Comparison of ENCODE assay signal across 8 mouse cellular contexts in the genomic region with DNA sequence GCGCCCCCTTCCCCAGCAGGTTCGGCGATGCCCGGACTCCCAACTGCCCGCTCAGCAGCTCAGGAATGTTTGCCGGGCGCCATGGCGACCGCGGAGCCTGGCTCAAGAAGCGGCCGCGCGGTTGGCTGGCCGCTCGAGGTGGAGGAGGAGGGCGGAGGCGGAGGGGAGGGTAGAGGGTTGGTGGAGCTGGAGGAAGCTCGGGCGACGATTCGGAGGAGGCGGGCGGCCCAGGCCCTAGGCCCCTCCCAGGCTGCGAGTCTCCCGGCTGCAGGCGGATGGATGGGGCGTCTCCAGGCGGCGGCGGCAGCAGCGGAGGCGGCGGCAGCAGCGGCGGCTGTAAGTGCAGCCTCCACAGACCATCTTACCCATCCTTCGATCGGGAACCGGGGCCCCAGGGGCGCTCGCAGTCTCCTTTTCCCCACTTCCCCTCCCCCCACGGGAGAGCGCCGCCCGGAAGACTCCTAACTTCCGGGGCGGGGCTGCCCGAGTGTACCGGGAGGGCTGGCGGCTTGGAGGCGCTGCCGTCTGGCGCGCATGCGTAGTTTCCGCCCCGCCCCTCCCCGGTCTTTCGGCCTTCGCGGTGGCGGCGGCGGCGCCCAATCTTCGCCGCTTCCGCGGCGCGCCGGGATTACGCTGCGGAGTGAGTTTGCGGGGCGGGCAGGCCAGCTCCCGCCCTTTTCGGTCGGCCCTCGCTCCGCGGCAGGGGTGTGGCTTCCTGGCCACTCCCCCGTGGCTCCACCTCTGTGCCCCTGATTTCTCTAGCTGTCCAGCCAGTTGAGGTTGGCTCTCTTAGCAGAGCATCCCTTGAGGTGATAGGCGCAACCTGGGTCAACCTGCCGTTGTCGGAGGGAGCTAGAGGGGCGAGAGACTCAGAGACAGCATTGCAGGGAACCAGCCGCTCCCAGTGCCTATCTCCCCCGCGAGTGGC. TPM values are rescaled to one million over a fixed set of nuclear protein-coding genes. Genes with fewer than 3 reads are reported as not detected.
A peak's percentile ranks its signal among the peaks of the same experiment; 100 is the strongest.
DNase-seq lines count a peak whose midpoint lies in the region; ATAC-seq and TF ChIP-seq lines count a peak whose summit lies in the region.

A gene (plus strand): TSS at position 207 of the 928 bp plus-strand sequence.
A gene (minus strand): TSS at position 372 of the 928 bp plus-strand sequence.

- peaks cover 14% of the 10 kb centered on the region for H3K79me2 ChIP-seq in MEL (ENCODE audit: control insufficient read depth, insufficient read depth, low read length, poor library complexity)

- H3K27me3 ChIP-seq in MEL (ENCODE audit: control insufficient read depth in 1 of 2, insufficient read depth in 2 of 2, low read length in 2 of 2): no peaks in the 10 kb centered on the region
- no peaks in the 10 kb centered on the region for H3K27me3 ChIP-seq in cerebellum, adult 2 months (ENCODE audit: control insufficient read depth, insufficient read depth, low read length)
- no peaks in the 10 kb centered on the region for H3K27me3 ChIP-seq in lung, embryonic 16.5 days (ENCODE audit: control insufficient read depth, insufficient read depth, low read depth, low read length)

- peak; percentile 51 to 72; a peak in 3 of 4 replicates for TF ChIP-seq POLR2A in MEL (IDR thresholded peaks at IDR 0.05; ENCODE audit: control insufficient read depth in 1 of 2, insufficient read depth in 1 of 2, low read depth in 1 of 2, low read length in 2 of 2, poor library complexity in 1 of 2)
- peak; percentile 74; the same call in 1 of the 2 replicates for TF ChIP-seq POLR2A in cerebellum, adult 2 months (IDR thresholded peaks at IDR 0.05; ENCODE audit: borderline replicate concordance, insufficient read depth, low read length)

- ATAC-seq in hematopoietic stem cell, adult 5-6 weeks (replicated peaks in 1 of 2; ENCODE audit: insufficient read depth in 1 of 2, low FRiP score in 2 of 2, low TSS enrichment in 1 of 2, low read depth in 1 of 2, poor library complexity in 2 of 2, severe bottlenecking in 2 of 2): peak; percentile 93 to 97
- peak; percentile 99 for ATAC-seq in lung, embryonic 16.5 days (ENCODE audit: low read depth)

- TF ChIP-seq EP300 in MEL (IDR thresholded peaks at IDR 0.05; ENCODE audit: low read depth in 1 of 2, low read length in 2 of 2): peak in 1 of 2 experiments; percentile 11; a peak in 1 of 4 replicates

- DNase-seq in MEL (ENCODE audit: low read depth, low spot score): peak; percentile 96
- peak; percentile 97 to 98 for DNase-seq in cerebellum, adult 2 months
- peak; percentile 96 for DNase-seq in forelimb bud, embryonic 11.5 days (ENCODE audit: low read depth, low spot score)
- DNase-seq in layer of hippocampus, adult 9-10 months (ENCODE audit: low spot score): peak; percentile 86
- peak; percentile 86 for DNase-seq in ovary, postnatal 10 days (ENCODE audit: low spot score)
- DNase-seq in thymus, postnatal 10 days (ENCODE audit: low spot score in 2 of 2): peak; percentile 94 to 97

- H3K9ac ChIP-seq in MEL (ENCODE audit: control insufficient read depth, low read depth, low read length, poor library complexity, severe bottlenecking): peak within 1 kb of the TSS; percentile 94
- peak within 1 kb of the TSS; percentile 90 for H3K9ac ChIP-seq in lung, embryonic 16.5 days (ENCODE audit: low read length)

- TF ChIP-seq RAD21 in MEL (IDR thresholded peaks at IDR 0.05; ENCODE audit: low read depth, low read length): no peak

- peak within 1 kb of the TSS; percentile 57 for H3K4me2 ChIP-seq in lung, embryonic 16.5 days (ENCODE audit: low read depth, low read length)

- peaks cover 0 to 10% of the 10 kb centered on the region in 2 experiments; a peak in 2 of 4 replicates for H3K36me3 ChIP-seq in MEL (ENCODE audit: control insufficient read depth in 1 of 2, insufficient read depth in 2 of 2, low read length in 2 of 2)
- peaks cover 5% of the 10 kb centered on the region for H3K36me3 ChIP-seq in lung, embryonic 16.5 days (ENCODE audit: control insufficient read depth, insufficient read depth, low read length)

- under 1% methylated on average over 89 of the region's 90 CpGs for WGBS in cerebellum, adult 2 months
- WGBS in lung, embryonic 16.5 days: 0% methylated on average over 75 of the region's 90 CpGs

- peak within 1 kb of the TSS; percentile 90 for H3K27ac ChIP-seq in MEL (ENCODE audit: control insufficient read depth, low read depth, low read length)
- H3K27ac ChIP-seq in cerebellum, adult 2 months (ENCODE audit: insufficient read depth, low read length): peak within 1 kb of the TSS; percentile 87
- H3K27ac ChIP-seq in lung, embryonic 16.5 days (ENCODE audit: low read length): peak within 1 kb of the TSS; percentile 99

- H3K4me3 ChIP-seq in MEL (ENCODE audit: control insufficient read depth in 1 of 2, insufficient read depth in 1 of 2, low read depth in 2 of 2, low read length in 2 of 2): peak within 1 kb of the TSS; percentile 96 to 97
- peak within 1 kb of the TSS; percentile 82 for H3K4me3 ChIP-seq in cerebellum, adult 2 months (replicated peaks; ENCODE audit: insufficient read depth, low read depth, low read length)
- peak within 1 kb of the TSS; percentile 80 for H3K4me3 ChIP-seq in lung, embryonic 16.5 days (ENCODE audit: low read length)

- H3K4me1 ChIP-seq in MEL (ENCODE audit: control insufficient read depth in 1 of 2, insufficient read depth in 2 of 2, low read length in 2 of 2): peaks cover 7 to 8% of the 10 kb centered on the region in 2 experiments
- peaks cover 3% of the 10 kb centered on the region; the same call in 1 of the 2 replicates for H3K4me1 ChIP-seq in cerebellum, adult 2 months (ENCODE audit: control insufficient read depth, insufficient read depth, low read length)
- peaks cover 22% of the 10 kb centered on the region for H3K4me1 ChIP-seq in lung, embryonic 16.5 days (replicated peaks; ENCODE audit: control insufficient read depth, insufficient read depth, low read length)

- TF ChIP-seq CTCF in MEL (IDR thresholded peaks at IDR 0.05 in 2 of 3, conservative IDR thresholded peaks at IDR 0.05 in 1 of 3; ENCODE audit: control insufficient read depth in 1 of 3, insufficient read depth in 1 of 3, low read depth in 2 of 3, low read length in 3 of 3, poor library complexity in 1 of 3, severe bottlenecking in 1 of 3): no peak
- no peak for TF ChIP-seq CTCF in cerebellum, adult 2 months (IDR thresholded peaks at IDR 0.05; ENCODE audit: borderline replicate concordance, insufficient read depth, low read depth, low read length)

- no peaks in the 10 kb centered on the region for H3K9me3 ChIP-seq in MEL (replicated peaks; ENCODE audit: insufficient read depth, low read length)
- no peaks in the 10 kb centered on the region for H3K9me3 ChIP-seq in lung, embryonic 16.5 days (ENCODE audit: control insufficient read depth, low read length)

TF ChIP-seq in MEL, 35 proteins besides CTCF, POLR2A, EP300 and RAD21:
- no peak for TF ChIP-seq ETS1 (IDR thresholded peaks at IDR 0.05; ENCODE audit: low read depth, low read length)
- peak; percentile 82 for TF ChIP-seq ELF1 (IDR thresholded peaks at IDR 0.05; ENCODE audit: low read depth, low read length)
- TF ChIP-seq MAX (IDR thresholded peaks at IDR 0.05; ENCODE audit: low read length): peak; percentile 19; the same call in 1 of the 2 replicates
- peak; percentile 73 for TF ChIP-seq HCFC1 (IDR thresholded peaks at IDR 0.05; ENCODE audit: low read depth, low read length)
- TF ChIP-seq USF1 (IDR thresholded peaks at IDR 0.05; ENCODE audit: low read depth, low read length): no peak
- TF ChIP-seq NELFE (IDR thresholded peaks at IDR 0.05; ENCODE audit: low read depth, low read length): peak; percentile 50
- TF ChIP-seq MAZ (IDR thresholded peaks at IDR 0.05; ENCODE audit: low read depth, low read length): peak; percentile 81
- 0 out of 2 replicates have a peak, but pooled peaks have one; percentile 12 for TF ChIP-seq TBP (IDR thresholded peaks at IDR 0.05; ENCODE audit: low read depth, low read length)
- TF ChIP-seq SIN3A (IDR thresholded peaks at IDR 0.05; ENCODE audit: low read length): peak; percentile 96
- peak; percentile 80 for TF ChIP-seq NRF1 (IDR thresholded peaks at IDR 0.05; ENCODE audit: insufficient read depth, low read depth, low read length, poor library complexity, severe bottlenecking)
- peak; percentile 81 for TF ChIP-seq MXI1 (IDR thresholded peaks at IDR 0.05; ENCODE audit: low read depth, low read length)
- no peak for TF ChIP-seq GABPA (IDR thresholded peaks at IDR 0.05; ENCODE audit: low read depth, low read length)
- no peak for TF ChIP-seq GATA1 (IDR thresholded peaks at IDR 0.05; ENCODE audit: low read depth, low read length)
- TF ChIP-seq TCF12 (IDR thresholded peaks at IDR 0.05; ENCODE audit: low read depth, low read length): peak; percentile 34; the same call in 1 of the 2 replicates

RNA-seq across cellular contexts. Expression of the first gene that starts in this region (rescaled TPM):
- total RNA-seq in MEL (2012; rRNA removed): 18.7 and 27.0 TPM in 2 replicates
- polyA plus RNA-seq in MEL (2012; ENCODE audit: insufficient read depth in 1 of 2, insufficient read length in 2 of 2, low read depth in 1 of 2, low replicate concordance in 2 of 2, missing spikeins in 1 of 2): 10 to 100 TPM; 22.3 to 41.1 TPM
- polyA plus RNA-seq in cerebellum, adult 2 months (2012; rRNA removed): 24.8 and 25.6 TPM in 2 replicates
- total RNA-seq in hematopoietic stem cell, adult 5-6 weeks (2017): 111 and 118 TPM in 2 replicates
- polyA plus RNA-seq in lung, embryonic 16.5 days (2015; fragmentation: Nextera tagmentation; extraction: Ambion mirVana): 36.7 and 38.4 TPM in 2 replicates

RNA-seq across cellular contexts. Expression of the second gene that starts in this region (rescaled TPM):
- 0.77 and 1.1 TPM in 2 replicates for total RNA-seq in MEL (2012; rRNA removed)
- polyA plus RNA-seq in MEL (2012; ENCODE audit: insufficient read depth in 1 of 2, insufficient read length in 2 of 2, low read depth in 1 of 2, low replicate concordance in 2 of 2, missing spikeins in 1 of 2): 1 to 10 TPM in 1 of 2 experiments, not detected in 1; 1.2 TPM
- polyA plus RNA-seq in cerebellum, adult 2 months (2012; rRNA removed): 4.1 and 5.3 TPM in 2 replicates
- total RNA-seq in hematopoietic stem cell, adult 5-6 weeks (2017): 5.4 and 6.6 TPM in 2 replicates
- 5.0 and 7.6 TPM in 2 replicates for polyA plus RNA-seq in lung, embryonic 16.5 days (2015; fragmentation: Nextera tagmentation; extraction: Ambion mirVana)

Comparison
In these comparisons a context has a peak if more than half of its experiments do, and no peak if none do; other contexts are left out.
1. Peak in every context shown above with its lines: DNase-seq, ATAC-seq, H3K4me3 ChIP-seq and H3K27ac ChIP-seq.